ENCODE assay signal across 19 mouse cellular contexts in genomic region chr11:75512301-75513018, GRCm38 (mm10). TPM values are rescaled to one million over a fixed set of nuclear protein-coding genes. Genes with fewer than 3 reads are reported as not detected.
DNase-seq lines count a peak whose midpoint lies in the region; ATAC-seq and TF ChIP-seq lines count a peak whose summit lies in the region.
"Had no signal": no experiment of that assay in that cellular context is flagged by ENCODE, and none has a peak within 500 bp of the region (broad histone marks: within the 10 kb centered on the region; RNA-seq: fewer than 3 reads in every experiment).

No protein-coding gene starts in this region.

- H3K4me3 ChIP-seq in gastrocnemius, adult 2 months: peak overlapping the region; percentile 87; the same call in 1 of the 2 replicates
- H3K4me3 ChIP-seq in hindbrain, embryonic 13.5 days: no peak overlapping the region
- H3K4me3 ChIP-seq in hindbrain, postnatal 0 days (ENCODE audit: low read length): no peak overlapping the region
- no peak overlapping the region for H3K4me3 ChIP-seq in midbrain, embryonic 11.5 days (ENCODE audit: low read depth, low read length)
- H3K4me3 ChIP-seq in midbrain, embryonic 16.5 days (ENCODE audit: low read depth, low read length): no peak overlapping the region
- H3K4me3 ChIP-seq in forebrain, postnatal 0 days (ENCODE audit: low read depth, low read length): no peak overlapping the region
- H3K4me3 ChIP-seq: forebrain, embryonic 10.5 days; hindbrain, embryonic 10.5 days; midbrain, embryonic 13.5 days had no signal

- ATAC-seq in hindbrain, embryonic 13.5 days (ENCODE audit: low FRiP score): no peak
- no peak for ATAC-seq in hindbrain, postnatal 0 days
- no peak for ATAC-seq in midbrain, embryonic 11.5 days (ENCODE audit: low FRiP score)
- ATAC-seq in midbrain, embryonic 16.5 days: no peak
- ATAC-seq in forebrain, postnatal 0 days: no peak
- ATAC-seq: forebrain, embryonic 16.5 days; intestine, postnatal 0 days; midbrain, embryonic 13.5 days had no signal

- H3K4me2 ChIP-seq in hindbrain, embryonic 13.5 days: no peak overlapping the region
- no peak overlapping the region for H3K4me2 ChIP-seq in hindbrain, postnatal 0 days (ENCODE audit: low read depth, low read length)
- no peak overlapping the region for H3K4me2 ChIP-seq in midbrain, embryonic 11.5 days
- no peak overlapping the region for H3K4me2 ChIP-seq in midbrain, embryonic 16.5 days (ENCODE audit: low read length)
- H3K4me2 ChIP-seq in forebrain, postnatal 0 days (ENCODE audit: low read depth): no peak overlapping the region
- H3K4me2 ChIP-seq: liver, embryonic 11.5 days; midbrain, embryonic 13.5 days had no signal

- peaks cover 35% of the 10 kb centered on the region for H3K36me3 ChIP-seq in hindbrain, embryonic 13.5 days
- peaks cover 25% of the 10 kb centered on the region for H3K36me3 ChIP-seq in hindbrain, postnatal 0 days (ENCODE audit: insufficient read depth, low read length)
- peaks cover 11% of the 10 kb centered on the region; the same call in 1 of the 2 replicates for H3K36me3 ChIP-seq in midbrain, embryonic 11.5 days (ENCODE audit: control insufficient read depth, insufficient read depth, low read length)
- peaks cover 14% of the 10 kb centered on the region for H3K36me3 ChIP-seq in midbrain, embryonic 16.5 days (ENCODE audit: control insufficient read depth, insufficient read depth, low read length)
- peaks cover 18% of the 10 kb centered on the region for H3K36me3 ChIP-seq in forebrain, postnatal 0 days (ENCODE audit: insufficient read depth)

- no peak for TF ChIP-seq CTCF in gastrocnemius, adult 2 months (IDR thresholded peaks at IDR 0.05)
- TF ChIP-seq CTCF in hindbrain, postnatal 0 days (IDR thresholded peaks at IDR 0.05; ENCODE audit: low read depth): no peak
- TF ChIP-seq CTCF in forebrain, postnatal 0 days (IDR thresholded peaks at IDR 0.05; ENCODE audit: low read depth): no peak

- H3K27me3 ChIP-seq in hindbrain, embryonic 13.5 days: no peaks in the 10 kb centered on the region
- no peaks in the 10 kb centered on the region for H3K27me3 ChIP-seq in hindbrain, postnatal 0 days (ENCODE audit: insufficient read depth, low read length)
- no peaks in the 10 kb centered on the region for H3K27me3 ChIP-seq in midbrain, embryonic 11.5 days (ENCODE audit: control insufficient read depth, insufficient read depth, low read length)
- H3K27me3 ChIP-seq in midbrain, embryonic 16.5 days (ENCODE audit: control insufficient read depth, insufficient read depth, low read depth, low read length): no peaks in the 10 kb centered on the region
- no peaks in the 10 kb centered on the region for H3K27me3 ChIP-seq in forebrain, postnatal 0 days (ENCODE audit: insufficient read depth, low read length)
- H3K27me3 ChIP-seq: heart, embryonic 12.5 days; midbrain, embryonic 13.5 days had no signal

- no peak for DNase-seq in gastrocnemius, adult 2 months
- DNase-seq in gastrocnemius, postnatal 14 days: no peak
- no peak for DNase-seq in hindbrain, postnatal 0 days (ENCODE audit: low spot score)
- DNase-seq in midbrain, embryonic 11.5 days (ENCODE audit: low spot score, missing footprints): peak; percentile 62
- DNase-seq in forebrain, postnatal 0 days: no peak
- DNase-seq: cerebellum, adult 9-10 months; embryo, embryonic 11 days; retina, postnatal 1 day; right cerebral cortex, postnatal 25 days; spleen, adult 18-20 months had no signal

- no peaks in the 10 kb centered on the region for H3K9me3 ChIP-seq in hindbrain, embryonic 13.5 days
- H3K9me3 ChIP-seq in hindbrain, postnatal 0 days (ENCODE audit: low read length): no peaks in the 10 kb centered on the region
- H3K9me3 ChIP-seq in midbrain, embryonic 11.5 days (ENCODE audit: control insufficient read depth, low read length): no peaks in the 10 kb centered on the region
- H3K9me3 ChIP-seq in midbrain, embryonic 16.5 days (replicated peaks; ENCODE audit: control insufficient read depth, low read length, poor library complexity, severe bottlenecking): no peaks in the 10 kb centered on the region
- H3K9me3 ChIP-seq in forebrain, postnatal 0 days (ENCODE audit: low read length): no peaks in the 10 kb centered on the region
- H3K9me3 ChIP-seq: forebrain, embryonic 10.5 days; heart, embryonic 12.5 days; hindbrain, embryonic 10.5 days; midbrain, embryonic 13.5 days had no signal

- H3K4me1 ChIP-seq in hindbrain, embryonic 13.5 days (replicated peaks): peaks cover 15% of the 10 kb centered on the region
- H3K4me1 ChIP-seq in hindbrain, postnatal 0 days (ENCODE audit: insufficient read depth, low read length): peaks cover 9% of the 10 kb centered on the region
- peaks cover 13% of the 10 kb centered on the region for H3K4me1 ChIP-seq in midbrain, embryonic 11.5 days (ENCODE audit: control insufficient read depth, insufficient read depth, low read length)
- peaks cover 7% of the 10 kb centered on the region for H3K4me1 ChIP-seq in midbrain, embryonic 16.5 days (ENCODE audit: control insufficient read depth, insufficient read depth, low read length)
- peaks cover 6% of the 10 kb centered on the region; the same call in 1 of the 2 replicates for H3K4me1 ChIP-seq in forebrain, postnatal 0 days (ENCODE audit: insufficient read depth)

- peak overlapping the region; percentile 100 for H3K27ac ChIP-seq in gastrocnemius, adult 2 months
- H3K27ac ChIP-seq in hindbrain, embryonic 13.5 days: no peak overlapping the region
- H3K27ac ChIP-seq in hindbrain, postnatal 0 days: no peak overlapping the region
- H3K27ac ChIP-seq in midbrain, embryonic 11.5 days (ENCODE audit: low read depth, low read length): no peak overlapping the region
- H3K27ac ChIP-seq in midbrain, embryonic 16.5 days (ENCODE audit: low read length): no peak overlapping the region
- H3K27ac ChIP-seq in forebrain, postnatal 0 days (ENCODE audit: low read depth, low read length): no peak overlapping the region
- H3K27ac ChIP-seq: hindbrain, embryonic 10.5 days; midbrain, embryonic 13.5 days had no signal

- WGBS in hindbrain, embryonic 13.5 days: 82% methylated on average over 9 of the region's 9 CpGs
- 78% methylated on average over 9 of the region's 9 CpGs for WGBS in hindbrain, postnatal 0 days
- WGBS in midbrain, embryonic 11.5 days: 85% methylated on average over 9 of the region's 9 CpGs
- 80% methylated on average over 9 of the region's 9 CpGs for WGBS in midbrain, embryonic 16.5 days
- WGBS in forebrain, postnatal 0 days: 83% methylated on average over 9 of the region's 9 CpGs

- peak overlapping the region; percentile 5; the same call in 1 of the 2 replicates for H3K9ac ChIP-seq in hindbrain, embryonic 13.5 days
- H3K9ac ChIP-seq in hindbrain, postnatal 0 days (replicated peaks; ENCODE audit: low read length): no peak overlapping the region
- no peak overlapping the region for H3K9ac ChIP-seq in midbrain, embryonic 11.5 days (ENCODE audit: low read length)
- H3K9ac ChIP-seq in midbrain, embryonic 16.5 days (ENCODE audit: low read depth, low read length): no peak overlapping the region
- no peak overlapping the region for H3K9ac ChIP-seq in forebrain, postnatal 0 days
- H3K9ac ChIP-seq: midbrain, embryonic 13.5 days had no signal

- intact Hi-C loops in gastrocnemius, adult 2 months (cut with DNase I): no loop called here
- intact Hi-C loops in gastrocnemius, postnatal 14 days (cut with DNase I; ENCODE audit: low total_unique reads): no loop called here

RNA-seq across cellular contexts. Expression of gene Scarf1, which starts 0.9 kb away (rescaled TPM):
- 1 to 10 TPM; 2.4 to 5.7 TPM for total RNA-seq in gastrocnemius, adult 2 months (2021)
- 1 to 10 TPM; 7.1 to 7.2 TPM for total RNA-seq in gastrocnemius, postnatal 14 days (2021)
- polyA plus RNA-seq in hindbrain, embryonic 13.5 days (2015; fragmentation: Nextera tagmentation; extraction: Ambion mirVana): 4.6 and 4.8 TPM in 2 replicates
- 3.3 and 3.7 TPM in 2 replicates for total RNA-seq in hindbrain, postnatal 0 days (2014; rRNA removed)
- polyA plus RNA-seq in hindbrain, postnatal 0 days (2015; fragmentation: Nextera tagmentation; extraction: Ambion mirVana): 3.5 and 3.6 TPM in 2 replicates
- 2.9 and 3.4 TPM in 2 replicates for polyA plus RNA-seq in midbrain, embryonic 11.5 days (2014; fragmentation: Nextera tagmentation; extraction: Ambion mirVana)
- polyA plus RNA-seq in midbrain, embryonic 16.5 days (2015; fragmentation: Nextera tagmentation; extraction: Ambion mirVana): 3.4 and 4.3 TPM in 2 replicates
- total RNA-seq in forebrain, postnatal 0 days (2014; rRNA removed): 4.0 and 4.5 TPM in 2 replicates
- polyA plus RNA-seq in forebrain, postnatal 0 days (2015; fragmentation: Nextera tagmentation; extraction: Ambion mirVana): 3.1 and 3.5 TPM in 2 replicates

RNA-seq across cellular contexts. Expression of gene Rilp, which starts 2.6 kb away (rescaled TPM):
- 10 to 100 TPM; 33.4 to 41.9 TPM for total RNA-seq in gastrocnemius, adult 2 months (2021)
- 10 to 100 TPM; 40.5 to 41.3 TPM for total RNA-seq in gastrocnemius, postnatal 14 days (2021)
- polyA plus RNA-seq in hindbrain, embryonic 13.5 days (2015; fragmentation: Nextera tagmentation; extraction: Ambion mirVana): 1.4 and 1.5 TPM in 2 replicates
- 3.9 and 6.6 TPM in 2 replicates for total RNA-seq in hindbrain, postnatal 0 days (2014; rRNA removed)
- 7.3 and 7.6 TPM in 2 replicates for polyA plus RNA-seq in hindbrain, postnatal 0 days (2015; fragmentation: Nextera tagmentation; extraction: Ambion mirVana)
- polyA plus RNA-seq in midbrain, embryonic 11.5 days (2014; fragmentation: Nextera tagmentation; extraction: Ambion mirVana): 0.53 and 0.72 TPM in 2 replicates
- 2.8 and 2.9 TPM in 2 replicates for polyA plus RNA-seq in midbrain, embryonic 16.5 days (2015; fragmentation: Nextera tagmentation; extraction: Ambion mirVana)
- 0.67 and 1.6 TPM in 2 replicates for total RNA-seq in forebrain, postnatal 0 days (2014; rRNA removed)
- 2.9 and 4.9 TPM in 2 replicates for polyA plus RNA-seq in forebrain, postnatal 0 days (2015; fragmentation: Nextera tagmentation; extraction: Ambion mirVana)

RNA-seq across cellular contexts. Expression of gene Slc43a2, which starts 19.0 kb away (rescaled TPM):
- total RNA-seq in gastrocnemius, adult 2 months (2021): 10 to 100 TPM; 19.0 to 41.6 TPM
- total RNA-seq in gastrocnemius, postnatal 14 days (2021): 10 to 100 TPM; 25.3 to 30.8 TPM
- 19.7 and 21.0 TPM in 2 replicates for polyA plus RNA-seq in hindbrain, embryonic 13.5 days (2015; fragmentation: Nextera tagmentation; extraction: Ambion mirVana)
- total RNA-seq in hindbrain, postnatal 0 days (2014; rRNA removed): 31.3 and 36.2 TPM in 2 replicates
- 17.2 and 17.8 TPM in 2 replicates for polyA plus RNA-seq in hindbrain, postnatal 0 days (2015; fragmentation: Nextera tagmentation; extraction: Ambion mirVana)
- polyA plus RNA-seq in midbrain, embryonic 11.5 days (2014; fragmentation: Nextera tagmentation; extraction: Ambion mirVana): 3.3 and 3.7 TPM in 2 replicates
- 19.4 and 21.0 TPM in 2 replicates for polyA plus RNA-seq in midbrain, embryonic 16.5 days (2015; fragmentation: Nextera tagmentation; extraction: Ambion mirVana)
- 16.5 and 24.0 TPM in 2 replicates for total RNA-seq in forebrain, postnatal 0 days (2014; rRNA removed)
- polyA plus RNA-seq in forebrain, postnatal 0 days (2015; fragmentation: Nextera tagmentation; extraction: Ambion mirVana): 10.4 and 14.1 TPM in 2 replicates

RNA-seq across cellular contexts. Expression of gene Prpf8, which starts 25.8 kb away (rescaled TPM):
- total RNA-seq in gastrocnemius, adult 2 months (2021): 10 to 100 TPM; 69.3 to 76.7 TPM
- total RNA-seq in gastrocnemius, postnatal 14 days (2021): 10 to 100 TPM; 64.9 to 68.5 TPM
- 49.2 and 51.8 TPM in 2 replicates for polyA plus RNA-seq in hindbrain, embryonic 13.5 days (2015; fragmentation: Nextera tagmentation; extraction: Ambion mirVana)
- total RNA-seq in hindbrain, postnatal 0 days (2014; rRNA removed): 118 and 126 TPM in 2 replicates
- 25.9 and 29.4 TPM in 2 replicates for polyA plus RNA-seq in hindbrain, postnatal 0 days (2015; fragmentation: Nextera tagmentation; extraction: Ambion mirVana)
- polyA plus RNA-seq in midbrain, embryonic 11.5 days (2014; fragmentation: Nextera tagmentation; extraction: Ambion mirVana): 94.9 and 100.0 TPM in 2 replicates
- polyA plus RNA-seq in midbrain, embryonic 16.5 days (2015; fragmentation: Nextera tagmentation; extraction: Ambion mirVana): 42.9 and 47.6 TPM in 2 replicates
- 89.0 and 120 TPM in 2 replicates for total RNA-seq in forebrain, postnatal 0 days (2014; rRNA removed)
- 25.6 and 27.9 TPM in 2 replicates for polyA plus RNA-seq in forebrain, postnatal 0 days (2015; fragmentation: Nextera tagmentation; extraction: Ambion mirVana)

RNA-seq across cellular contexts. Expression of gene Tlcd2, which starts 50.9 kb away (rescaled TPM):
- total RNA-seq in gastrocnemius, adult 2 months (2021): 1 to 10 TPM; 2.6 to 3.1 TPM
- total RNA-seq in gastrocnemius, postnatal 14 days (2021): 10 to 100 TPM; 17.3 to 23.0 TPM
- 2.7 and 3.4 TPM in 2 replicates for polyA plus RNA-seq in hindbrain, embryonic 13.5 days (2015; fragmentation: Nextera tagmentation; extraction: Ambion mirVana)
- 1.0 and 3.4 TPM in 2 replicates for total RNA-seq in hindbrain, postnatal 0 days (2014; rRNA removed)
- polyA plus RNA-seq in hindbrain, postnatal 0 days (2015; fragmentation: Nextera tagmentation; extraction: Ambion mirVana): 1.5 and 1.6 TPM in 2 replicates
- 7.6 and 8.9 TPM in 2 replicates for polyA plus RNA-seq in midbrain, embryonic 11.5 days (2014; fragmentation: Nextera tagmentation; extraction: Ambion mirVana)
- 1.9 TPM in 2 replicates for polyA plus RNA-seq in midbrain, embryonic 16.5 days (2015; fragmentation: Nextera tagmentation; extraction: Ambion mirVana)
- total RNA-seq in forebrain, postnatal 0 days (2014; rRNA removed): 0.31 and 1.4 TPM in 2 replicates
- 0.79 and 1.2 TPM in 2 replicates for polyA plus RNA-seq in forebrain, postnatal 0 days (2015; fragmentation: Nextera tagmentation; extraction: Ambion mirVana)
